Mouse (Mus musculus) G1E (cell line): ENCODE data around the gene Igfbp3.

ENCODE experiments used
- CTCF ChIP-seq: IDR thresholded peaks from 2 replicates; pipeline ENCODE4 v1.5.1; 2012; ENCODE audit warnings: low read depth, low read length, inconsistent platforms, mixed read lengths
- TAL1 ChIP-seq: conservative IDR thresholded peaks from 2 replicates; pipeline ENCODE4 v1.6.1; 2012; ENCODE audit warnings: low read depth, low read length, inconsistent platforms, mixed read lengths

DNA sequence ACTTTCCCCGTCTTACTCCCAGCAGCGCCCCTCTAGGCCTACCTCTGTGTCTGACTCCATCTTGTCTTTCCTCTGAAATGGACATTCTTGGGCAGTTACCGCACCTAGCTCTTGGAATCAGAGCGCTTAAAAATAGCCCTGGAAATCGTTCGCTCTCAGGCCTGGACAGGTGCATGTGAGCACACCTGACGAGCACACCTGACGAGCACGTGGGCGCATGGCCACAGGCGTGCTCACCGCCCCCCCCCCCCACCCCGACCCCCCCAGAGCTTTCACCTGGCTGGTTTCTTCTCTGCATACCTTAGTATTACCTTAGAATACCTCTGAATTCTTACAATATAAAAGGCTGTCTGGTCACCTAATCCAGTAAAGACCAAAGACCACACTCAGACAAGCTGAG lies 25.3 kb downstream of the Igfbp3 start, which contains the start of gene Gm11985:
- TF ChIP-seq CTCF (no peak), TAL1 (no peak)
